Mouse (Mus musculus): Measurements from ENCODE around the gene B4galt3. TPM values are rescaled to one million over a fixed set of nuclear protein-coding genes. Genes with fewer than 3 reads are reported as not detected.

The B4galt3 gene
- polyA plus RNA-seq, 1 experiment from 2014 or later = 87.2 TPM

- H3K36me3 ChIP-seq = peaks cover 58% of the 10 kb centered on the region
- peak overlapping the region; percentile 88 for H3K27ac ChIP-seq
- no peaks in the 10 kb centered on the region for H3K9me3 ChIP-seq
- H3K27me3 ChIP-seq = no peaks in the 10 kb centered on the region
- WGBS = 0% methylated on average over 10 of the region's 10 CpGs
- peak overlapping the region; percentile 59 for H3K9ac ChIP-seq
- peak overlapping the region; percentile 86 for H3K4me2 ChIP-seq
- peaks cover 22% of the 10 kb centered on the region for H3K4me1 ChIP-seq
- ATAC-seq (ENCODE audit: borderline replicate concordance, extremely low read depth, low FRiP score, low TSS enrichment) = peak; percentile 55
- H3K4me3 ChIP-seq = peak overlapping the region; percentile 80
Observed at GRCm38 (mm10) chr1:171281528-171281923, 11.4 kb downstream of the B4galt3 start.

- ATAC-seq (ENCODE audit: borderline replicate concordance, extremely low read depth, low FRiP score, low TSS enrichment) = no peak
- Histone ChIP-seq H3K9me3 (no peaks in the 10 kb centered on the region), H3K4me2 (peak overlapping the region; percentile 86), H3K27ac (peak overlapping the region; percentile 88; the same call in 1 of the 2 replicates), H3K27me3 (no peaks in the 10 kb centered on the region), H3K4me3 (peak overlapping the region; percentile 80; the same call in 1 of the 2 replicates), H3K36me3 (peaks cover 52% of the 10 kb centered on the region), H3K9ac (no peak overlapping the region; the same call in 1 of the 2 replicates), H3K4me1 (peaks cover 29% of the 10 kb centered on the region)
- 73% methylated on average over 18 of the region's 18 CpGs for WGBS
Observed at GRCm38 (mm10) chr1:171282086-171282805, 12.1 kb downstream of the B4galt3 start.

GRCm38 (mm10) chr1:171283188-171284160 is 13.3 kb downstream of the B4galt3 start:
- no peak overlapping the region for H3K4me3 ChIP-seq
- WGBS = 92% methylated on average over 18 of the region's 18 CpGs
- H3K4me2 ChIP-seq = no peak overlapping the region
- H3K27me3 ChIP-seq = no peaks in the 10 kb centered on the region
- no peak for ATAC-seq (ENCODE audit: borderline replicate concordance, extremely low read depth, low FRiP score, low TSS enrichment)
- H3K36me3 ChIP-seq = peaks cover 47% of the 10 kb centered on the region
- H3K9me3 ChIP-seq = no peaks in the 10 kb centered on the region
- H3K9ac ChIP-seq = no peak overlapping the region
- no peak overlapping the region for H3K27ac ChIP-seq
- H3K4me1 ChIP-seq = peaks cover 36% of the 10 kb centered on the region

GRCm38 (mm10) chr1:171284491-171284890 is 14.4 kb downstream of the B4galt3 start:
- Histone ChIP-seq H3K4me2 (no peak overlapping the region), H3K4me3 (no peak overlapping the region), H3K4me1 (peaks cover 34% of the 10 kb centered on the region), H3K36me3 (peaks cover 54% of the 10 kb centered on the region), H3K27ac (no peak overlapping the region), H3K27me3 (no peaks in the 10 kb centered on the region), H3K9ac (no peak overlapping the region), H3K9me3 (no peaks in the 10 kb centered on the region)
- 91% methylated on average over 15 of the region's 15 CpGs for WGBS
- no peak for ATAC-seq (ENCODE audit: borderline replicate concordance, extremely low read depth, low FRiP score, low TSS enrichment)

- Histone ChIP-seq H3K9ac (no peak overlapping the region), H3K4me3 (no peak overlapping the region), H3K4me1 (peaks cover 26% of the 10 kb centered on the region), H3K27ac (no peak overlapping the region), H3K36me3 (peaks cover 61% of the 10 kb centered on the region), H3K27me3 (no peaks in the 10 kb centered on the region), H3K4me2 (no peak overlapping the region), H3K9me3 (no peaks in the 10 kb centered on the region)
- no peak for ATAC-seq (ENCODE audit: borderline replicate concordance, extremely low read depth, low FRiP score, low TSS enrichment)
- 82% methylated on average over 20 of the region's 20 CpGs for WGBS
Observed at GRCm38 (mm10) chr1:171285096-171285892, 15.2 kb downstream of the B4galt3 start.

- H3K27ac ChIP-seq = no peak overlapping the region
- no peak overlapping the region; the same call in 1 of the 2 replicates for H3K9ac ChIP-seq
- no peaks in the 10 kb centered on the region for H3K9me3 ChIP-seq
- peak overlapping the region; percentile 69 for H3K4me2 ChIP-seq
- peak overlapping the region; percentile 99 for H3K4me3 ChIP-seq
- WGBS = 91% methylated on average over 19 of the region's 19 CpGs
- H3K27me3 ChIP-seq = no peaks in the 10 kb centered on the region
- ATAC-seq (ENCODE audit: borderline replicate concordance, extremely low read depth, low FRiP score, low TSS enrichment) = no peak
- peaks cover 25% of the 10 kb centered on the region for H3K4me1 ChIP-seq
- H3K36me3 ChIP-seq = peaks cover 61% of the 10 kb centered on the region
Observed at GRCm38 (mm10) chr1:171286517-171286916, 16.4 kb downstream of the B4galt3 start.

GRCm38 (mm10) chr1:171287136-171288081 is 17.3 kb downstream of the B4galt3 start, which contains the start of gene Usp21:
Gene Usp21 (minus strand): TSS chr1:171287991.
- Histone ChIP-seq H3K9me3 (no peaks in the 10 kb centered on the region), H3K9ac (peak within 1 kb of the TSS; percentile 99), H3K36me3 (peaks cover 58% of the 10 kb centered on the region), H3K27me3 (no peaks in the 10 kb centered on the region), H3K4me1 (peaks cover 18% of the 10 kb centered on the region), H3K27ac (peak within 1 kb of the TSS; percentile 92), H3K4me2 (peak within 1 kb of the TSS; percentile 69), H3K4me3 (peak within 1 kb of the TSS; percentile 99)
- peak; percentile 94 for ATAC-seq (ENCODE audit: borderline replicate concordance, extremely low read depth, low FRiP score, low TSS enrichment)
- under 1% methylated on average over 45 of the region's 49 CpGs for WGBS

GRCm38 (mm10) chr1:171288328-171288727 is 18.2 kb downstream of the B4galt3 start:
- H3K9ac ChIP-seq = peak overlapping the region; percentile 41; the same call in 1 of the 2 replicates
- H3K27ac ChIP-seq = peak overlapping the region; percentile 57; the same call in 1 of the 2 replicates
- WGBS = 64% methylated on average over 4 of the region's 4 CpGs
- H3K9me3 ChIP-seq = no peaks in the 10 kb centered on the region
- peak overlapping the region; percentile 99 for H3K4me3 ChIP-seq
- no peaks in the 10 kb centered on the region for H3K27me3 ChIP-seq
- ATAC-seq (ENCODE audit: borderline replicate concordance, extremely low read depth, low FRiP score, low TSS enrichment) = no peak
- H3K4me1 ChIP-seq = peaks cover 21% of the 10 kb centered on the region
- peaks cover 49% of the 10 kb centered on the region for H3K36me3 ChIP-seq
- H3K4me2 ChIP-seq = peak overlapping the region; percentile 69

- Histone ChIP-seq H3K4me2 (peak overlapping the region; percentile 70), H3K4me1 (peaks cover 11% of the 10 kb centered on the region; the same call in 1 of the 2 replicates), H3K9me3 (no peaks in the 10 kb centered on the region), H3K9ac (no peak overlapping the region; the same call in 1 of the 2 replicates), H3K27me3 (no peaks in the 10 kb centered on the region; the same call in 1 of the 2 replicates), H3K36me3 (peaks cover 18% of the 10 kb centered on the region), H3K27ac (no peak overlapping the region), H3K4me3 (peak overlapping the region; percentile 74)
- ATAC-seq (ENCODE audit: borderline replicate concordance, extremely low read depth, low FRiP score, low TSS enrichment) = no peak
- WGBS = 65% methylated on average over 3 of the region's 3 CpGs
Observed at GRCm38 (mm10) chr1:171293351-171293750, 23.2 kb downstream of the B4galt3 start.

- Histone ChIP-seq H3K27me3 (no peaks in the 10 kb centered on the region; the same call in 1 of the 2 replicates), H3K4me3 (peak overlapping the region; percentile 74), H3K36me3 (peaks cover 12% of the 10 kb centered on the region), H3K9ac (peak overlapping the region; percentile 81), H3K4me2 (peak overlapping the region; percentile 70), H3K4me1 (peaks cover 9% of the 10 kb centered on the region; the same call in 1 of the 2 replicates), H3K9me3 (no peaks in the 10 kb centered on the region), H3K27ac (peak overlapping the region; percentile 95)
- 15% methylated on average over 5 of the region's 5 CpGs for WGBS
- no peak for ATAC-seq (ENCODE audit: borderline replicate concordance, extremely low read depth, low FRiP score, low TSS enrichment)
Observed at GRCm38 (mm10) chr1:171293906-171294297, 23.8 kb downstream of the B4galt3 start.
